Mouse (Mus musculus): ENCODE data around the gene Zbtb16.

DNA sequence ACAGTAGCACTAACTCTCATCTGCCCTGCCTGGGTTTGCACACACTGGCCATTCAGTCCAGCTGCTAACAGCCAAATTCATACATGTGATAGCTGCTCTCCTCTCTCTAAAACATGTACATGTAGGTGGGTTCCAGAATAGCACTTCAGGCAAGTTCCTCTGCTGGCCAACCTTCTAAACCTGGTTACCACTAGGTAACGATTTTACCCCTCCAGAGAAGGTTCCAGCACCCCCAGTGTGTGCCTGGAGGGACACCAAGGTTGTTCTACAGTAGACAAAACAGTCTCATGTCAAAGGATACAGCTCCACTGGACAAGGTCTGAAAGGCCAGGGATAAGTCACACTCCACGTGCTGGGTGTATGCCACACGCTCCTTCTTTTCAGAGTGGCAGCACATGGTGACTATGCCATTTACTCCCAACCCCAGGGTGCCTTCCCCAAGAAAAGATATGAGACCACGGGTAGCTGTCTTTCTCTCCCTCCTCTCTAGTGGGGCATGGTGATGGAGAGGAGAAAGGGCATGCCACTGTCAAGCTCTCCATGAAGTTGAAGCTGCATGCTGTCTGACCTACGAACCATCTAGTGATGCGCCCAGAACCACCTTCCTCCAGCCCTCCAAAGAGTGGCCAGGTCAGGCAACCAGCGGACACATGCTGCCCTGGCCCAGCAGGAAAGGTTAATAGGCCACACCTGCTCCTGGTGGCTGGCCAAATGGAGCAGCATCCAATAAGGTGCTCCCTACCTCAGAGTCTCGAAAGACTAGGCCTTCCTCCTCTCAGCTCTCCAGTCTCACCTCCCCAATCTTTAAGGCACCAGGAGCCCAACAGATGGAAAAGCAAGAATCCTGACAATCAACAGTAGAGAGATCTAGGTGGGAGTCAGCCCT, 104.1 kb downstream of the Zbtb16 start:
- no peak for TF ChIP-seq CTCF (IDR thresholded peaks at IDR 0.05; ENCODE audit: extremely low read depth, insufficient read length, insufficient replicate concordance, low read depth, low read length)
- no peak for TF ChIP-seq POLR2A (IDR thresholded peaks at IDR 0.05; ENCODE audit: low read depth, low read length)
